Mouse (Mus musculus): ENCODE measurements around the gene 1700001C19Rik. TPM values are rescaled to one million over a fixed set of nuclear protein-coding genes. Genes with fewer than 3 reads are reported as not detected.

The 1700001C19Rik gene
- total and polyA plus RNA-seq, 3 experiments = 0.76 TPM; not detected in 2

DNA sequence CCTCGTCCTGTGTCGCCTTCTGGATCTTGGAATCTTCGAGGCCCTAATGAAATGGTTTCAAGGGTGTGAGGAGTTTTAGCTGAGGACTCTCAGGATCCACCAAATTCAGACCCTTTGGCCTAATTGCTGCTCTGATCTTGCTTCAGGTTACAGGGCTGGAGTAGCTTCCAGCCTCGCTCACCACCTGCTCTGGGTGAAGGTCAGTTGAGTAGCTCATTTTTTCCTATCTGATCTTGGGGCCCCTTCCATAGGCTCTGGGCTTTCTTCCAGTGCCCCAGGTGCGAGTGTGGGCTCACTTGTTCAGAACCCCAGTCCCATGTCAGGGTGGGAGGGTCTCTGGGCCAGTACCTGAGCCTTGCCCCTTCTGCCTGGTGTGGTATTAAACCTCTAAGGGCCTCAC is 12.3 kb upstream of the 1700001C19Rik start:
- Histone ChIP-seq H3K27me3 (ENCODE audit: control insufficient read depth, insufficient read depth, low read length) (no peaks in the 10 kb centered on the region), H3K4me1 (ENCODE audit: control insufficient read depth, insufficient read depth, low read length) (no peaks in the 10 kb centered on the region), H3K27ac (no peak overlapping the region), H3K4me3 (no peak overlapping the region), H3K9ac (ENCODE audit: low read depth, low read length) (no peak overlapping the region), H3K36me3 (ENCODE audit: control insufficient read depth, insufficient read depth, low read length) (no peaks in the 10 kb centered on the region), H3K79me2 (replicated peaks; ENCODE audit: control insufficient read depth, insufficient read depth, low read length) (no peaks in the 10 kb centered on the region)
- intact Hi-C loops (cut with DNase I) = no loop called here
- TF ChIP-seq CTCF (IDR thresholded peaks at IDR 0.05) = no peak
- TF ChIP-seq POLR2A (IDR thresholded peaks at IDR 0.05; ENCODE audit: insufficient read depth, low read depth, low read length) = no peak
- no peak for TF ChIP-seq EP300 (IDR thresholded peaks at IDR 0.05; ENCODE audit: insufficient read depth, low read depth, low read length)
- 89% methylated on average over 5 of the region's 5 CpGs for WGBS
- DNase-seq = no peak

DNA sequence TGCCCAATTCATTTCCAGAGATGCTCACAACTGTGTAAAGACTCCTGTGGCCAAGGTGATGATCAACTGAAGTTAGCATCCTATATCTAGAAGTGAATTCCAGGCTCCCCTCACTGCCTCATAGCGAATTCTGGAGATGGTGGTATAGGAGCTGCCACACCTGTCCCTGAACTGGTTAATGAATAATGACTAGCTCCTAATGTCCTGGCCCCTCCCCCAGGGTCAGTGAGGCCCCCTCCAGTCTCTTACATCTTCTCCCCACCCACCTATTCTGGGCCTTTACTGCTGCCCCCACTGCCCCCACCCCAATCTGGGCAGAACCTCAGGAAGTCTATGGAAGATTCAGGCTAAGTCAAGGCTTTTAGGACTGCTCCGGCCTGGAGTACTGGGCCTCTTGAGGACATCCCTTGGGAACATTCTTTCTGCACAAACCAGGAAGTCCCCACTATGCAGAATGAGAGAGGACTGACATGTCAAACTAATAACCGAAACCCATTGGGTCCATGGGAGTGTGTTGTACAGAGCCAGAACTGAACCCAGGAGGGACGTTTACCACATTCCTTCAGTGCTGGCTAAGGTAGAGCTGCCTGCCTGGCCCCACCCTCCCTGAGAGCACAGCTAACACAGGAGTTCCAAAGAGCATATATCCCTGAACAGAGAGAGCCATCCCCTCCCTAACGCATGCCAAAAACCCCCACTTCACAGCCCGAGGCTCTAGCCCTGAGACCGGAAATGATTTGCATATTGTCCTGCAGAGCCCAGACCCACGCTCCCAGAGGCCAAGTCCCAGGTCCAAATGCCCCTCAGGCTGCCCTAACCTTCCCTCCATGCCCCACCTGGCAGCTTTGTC is 11.6 kb upstream of the 1700001C19Rik start:
- Histone ChIP-seq H3K36me3 (ENCODE audit: control insufficient read depth, insufficient read depth, low read length) (no peaks in the 10 kb centered on the region), H3K27ac (no peak overlapping the region), H3K9ac (ENCODE audit: low read depth, low read length) (no peak overlapping the region), H3K27me3 (ENCODE audit: control insufficient read depth, insufficient read depth, low read length) (no peaks in the 10 kb centered on the region), H3K4me1 (ENCODE audit: control insufficient read depth, insufficient read depth, low read length) (no peaks in the 10 kb centered on the region), H3K79me2 (replicated peaks; ENCODE audit: control insufficient read depth, insufficient read depth, low read length) (no peaks in the 10 kb centered on the region), H3K4me3 (no peak overlapping the region)
- 39% methylated on average over 8 of the region's 8 CpGs for WGBS
- intact Hi-C loops (cut with DNase I) = no loop called here
- no peak for DNase-seq
- TF ChIP-seq POLR2A (IDR thresholded peaks at IDR 0.05; ENCODE audit: insufficient read depth, low read depth, low read length) (no peak), CTCF (IDR thresholded peaks at IDR 0.05) (no peak), EP300 (IDR thresholded peaks at IDR 0.05; ENCODE audit: insufficient read depth, low read depth, low read length) (no peak)

DNA sequence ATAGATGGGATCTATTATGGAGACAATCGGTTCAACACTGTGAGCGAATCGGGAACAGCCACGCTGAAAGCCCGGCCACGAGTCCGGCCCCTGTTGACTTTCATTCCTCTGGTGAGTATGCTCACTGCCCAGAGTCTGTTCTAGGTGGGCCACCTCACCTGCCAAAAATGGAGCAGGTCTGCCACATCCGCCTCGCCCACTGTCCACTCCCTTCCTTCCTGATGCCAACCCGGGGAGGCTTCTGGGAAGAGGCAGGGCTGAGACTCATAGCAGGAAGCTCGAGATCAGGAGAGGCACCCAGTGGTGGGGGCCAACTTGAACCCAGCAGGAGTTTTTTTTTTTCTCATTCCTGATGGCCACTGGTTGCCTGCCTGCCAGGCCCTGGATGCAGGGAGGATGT is 9.4 kb upstream of the 1700001C19Rik start:
- Histone ChIP-seq H3K27ac (no peak overlapping the region), H3K9ac (ENCODE audit: low read depth, low read length) (no peak overlapping the region)
- TF ChIP-seq POLR2A (IDR thresholded peaks at IDR 0.05; ENCODE audit: insufficient read depth, low read depth, low read length) (no peak), CTCF (IDR thresholded peaks at IDR 0.05) (no peak), EP300 (IDR thresholded peaks at IDR 0.05; ENCODE audit: insufficient read depth, low read depth, low read length) (no peak)

DNA sequence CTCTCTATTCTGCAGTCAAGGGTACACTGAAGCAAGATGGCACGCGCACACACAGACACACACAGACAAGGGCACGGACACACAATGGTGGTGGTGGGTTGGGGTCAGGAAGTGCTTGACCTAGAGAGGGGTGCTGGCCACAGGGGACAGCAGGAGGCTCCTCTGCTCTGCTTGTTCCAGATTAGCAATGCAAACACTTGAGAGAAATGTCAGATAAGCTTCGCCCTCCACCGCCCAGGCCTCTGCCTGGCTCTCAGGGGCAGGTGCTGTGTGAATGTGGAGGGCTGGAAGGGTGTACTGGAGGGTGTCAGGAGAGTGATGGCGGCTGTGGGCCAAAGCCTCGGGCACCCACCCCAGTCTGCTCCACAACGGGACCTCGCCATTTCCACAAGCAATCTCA is 8.8 kb upstream of the 1700001C19Rik start:
- no peak overlapping the region for H3K4me3 ChIP-seq
- no peak overlapping the region for H3K9ac ChIP-seq (ENCODE audit: low read depth, low read length)
- TF ChIP-seq EP300 (IDR thresholded peaks at IDR 0.05; ENCODE audit: insufficient read depth, low read depth, low read length) (no peak), POLR2A (IDR thresholded peaks at IDR 0.05; ENCODE audit: insufficient read depth, low read depth, low read length) (no peak), CTCF (IDR thresholded peaks at IDR 0.05) (no peak)
- H3K27ac ChIP-seq = no peak overlapping the region
- H3K36me3 ChIP-seq (ENCODE audit: control insufficient read depth, insufficient read depth, low read length) = no peaks in the 10 kb centered on the region
- no peaks in the 10 kb centered on the region for H3K27me3 ChIP-seq (ENCODE audit: control insufficient read depth, insufficient read depth, low read length)
- no peaks in the 10 kb centered on the region for H3K4me1 ChIP-seq (ENCODE audit: control insufficient read depth, insufficient read depth, low read length)
- intact Hi-C loops (cut with DNase I) = no loop called here
- DNase-seq = no peak
- H3K79me2 ChIP-seq (replicated peaks; ENCODE audit: control insufficient read depth, insufficient read depth, low read length) = no peaks in the 10 kb centered on the region
- WGBS = 61% methylated on average over 9 of the region's 9 CpGs

More for the DNA sequence above, 9.4 kb upstream of the 1700001C19Rik start:
- intact Hi-C loops (cut with DNase I) = no loop called here
- WGBS = 82% methylated on average over 11 of the region's 11 CpGs
- H3K4me3 ChIP-seq = no peak overlapping the region
- no peaks in the 10 kb centered on the region for H3K4me1 ChIP-seq (ENCODE audit: control insufficient read depth, insufficient read depth, low read length)
- H3K79me2 ChIP-seq (replicated peaks; ENCODE audit: control insufficient read depth, insufficient read depth, low read length) = no peaks in the 10 kb centered on the region
- no peak for DNase-seq
- H3K27me3 ChIP-seq (ENCODE audit: control insufficient read depth, insufficient read depth, low read length) = no peaks in the 10 kb centered on the region
- no peaks in the 10 kb centered on the region for H3K36me3 ChIP-seq (ENCODE audit: control insufficient read depth, insufficient read depth, low read length)

DNA sequence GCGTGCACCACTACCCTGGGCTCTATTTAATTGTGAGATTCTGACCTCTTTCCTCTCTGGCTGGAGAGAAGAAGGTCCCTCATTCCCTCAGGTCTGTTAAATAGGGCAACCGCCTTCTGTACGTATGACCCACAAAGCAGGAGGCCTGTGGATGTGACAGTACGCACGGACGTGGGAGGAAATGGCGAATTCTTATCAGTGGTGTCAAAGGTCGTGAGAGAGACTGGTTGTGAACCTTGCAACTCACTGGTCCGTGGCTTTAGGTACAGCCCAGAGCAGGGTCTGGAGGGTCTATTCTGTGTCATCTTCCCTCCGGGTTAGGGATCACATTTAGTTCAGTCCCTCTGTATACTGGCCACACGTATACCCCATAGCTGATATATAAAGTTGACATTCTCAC is 8.3 kb upstream of the 1700001C19Rik start:
- intact Hi-C loops (cut with DNase I) = no loop called here
- no peak for TF ChIP-seq POLR2A (IDR thresholded peaks at IDR 0.05; ENCODE audit: insufficient read depth, low read depth, low read length)
- TF ChIP-seq EP300 (IDR thresholded peaks at IDR 0.05; ENCODE audit: insufficient read depth, low read depth, low read length) = no peak
- TF ChIP-seq CTCF (IDR thresholded peaks at IDR 0.05) = no peak
- H3K36me3 ChIP-seq (ENCODE audit: control insufficient read depth, insufficient read depth, low read length) = no peaks in the 10 kb centered on the region
- no peak for DNase-seq
- H3K79me2 ChIP-seq (replicated peaks; ENCODE audit: control insufficient read depth, insufficient read depth, low read length) = no peaks in the 10 kb centered on the region
- no peak overlapping the region for H3K27ac ChIP-seq
- no peaks in the 10 kb centered on the region for H3K4me1 ChIP-seq (ENCODE audit: control insufficient read depth, insufficient read depth, low read length)
- no peak overlapping the region for H3K9ac ChIP-seq (ENCODE audit: low read depth, low read length)
- no peaks in the 10 kb centered on the region for H3K27me3 ChIP-seq (ENCODE audit: control insufficient read depth, insufficient read depth, low read length)
- no peak overlapping the region for H3K4me3 ChIP-seq
- 70% methylated on average over 11 of the region's 11 CpGs for WGBS

DNA sequence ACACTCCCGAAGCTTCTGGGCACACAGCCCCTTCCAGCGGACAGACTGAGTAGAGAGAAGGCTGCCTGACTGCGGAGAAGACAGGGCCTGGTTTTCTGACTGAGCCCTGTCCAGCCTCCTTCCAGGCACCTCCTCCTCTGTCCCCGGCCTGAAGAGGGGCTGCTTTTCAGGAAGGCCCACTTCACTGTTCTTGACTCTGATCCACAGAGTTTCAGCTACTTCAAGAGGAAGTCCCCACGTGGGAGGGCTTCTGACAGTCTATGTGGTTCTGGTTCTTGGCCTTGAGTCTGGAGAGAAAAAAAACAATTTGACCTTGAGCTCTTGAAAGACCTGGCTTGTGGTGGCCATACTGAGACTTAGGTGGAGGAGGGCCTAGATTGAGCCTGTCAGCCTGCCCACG is 6.9 kb upstream of the 1700001C19Rik start:
- intact Hi-C loops (cut with DNase I) = no loop called here
- no peak for TF ChIP-seq CTCF (IDR thresholded peaks at IDR 0.05)
- no peak for TF ChIP-seq EP300 (IDR thresholded peaks at IDR 0.05; ENCODE audit: insufficient read depth, low read depth, low read length)
- no peak for TF ChIP-seq POLR2A (IDR thresholded peaks at IDR 0.05; ENCODE audit: insufficient read depth, low read depth, low read length)
- 55% methylated on average over 6 of the region's 6 CpGs for WGBS

More for the DNA sequence above, 6.9 kb upstream of the 1700001C19Rik start:
- no peaks in the 10 kb centered on the region for H3K36me3 ChIP-seq (ENCODE audit: control insufficient read depth, insufficient read depth, low read length)
- no peaks in the 10 kb centered on the region for H3K79me2 ChIP-seq (replicated peaks; ENCODE audit: control insufficient read depth, insufficient read depth, low read length)
- H3K4me3 ChIP-seq = no peak overlapping the region
- no peak overlapping the region for H3K9ac ChIP-seq (ENCODE audit: low read depth, low read length)
- no peaks in the 10 kb centered on the region for H3K4me1 ChIP-seq (ENCODE audit: control insufficient read depth, insufficient read depth, low read length)
- DNase-seq = no peak
- H3K27ac ChIP-seq = no peak overlapping the region
- H3K27me3 ChIP-seq (ENCODE audit: control insufficient read depth, insufficient read depth, low read length) = no peaks in the 10 kb centered on the region

Data from heart, adult 2 months (tissue).